Mouse (Mus musculus) layer of hippocampus, adult 8-10 months (tissue): ENCODE measurements around the gene Pim3. TPM values are rescaled to one million over a fixed set of nuclear protein-coding genes. Genes with fewer than 3 reads are reported as not detected.

Experiments used
- DNase-seq, 2 experiments: peaks; one replicate each; pipeline ENCODE4 v3.0.0; 2022; ENCODE audit warnings: low spot score in 2 of 2
- total RNA-seq, 4 experiments: library from RNA; stranded (reverse); gene quantifications; 2 replicates each; pipeline ENCODE4 v1.2.4; 2022

Gene Pim3
- total RNA-seq, 4 experiments from 2014 or later = 32.4 to 44.2 (median 38.4) TPM

DNA sequence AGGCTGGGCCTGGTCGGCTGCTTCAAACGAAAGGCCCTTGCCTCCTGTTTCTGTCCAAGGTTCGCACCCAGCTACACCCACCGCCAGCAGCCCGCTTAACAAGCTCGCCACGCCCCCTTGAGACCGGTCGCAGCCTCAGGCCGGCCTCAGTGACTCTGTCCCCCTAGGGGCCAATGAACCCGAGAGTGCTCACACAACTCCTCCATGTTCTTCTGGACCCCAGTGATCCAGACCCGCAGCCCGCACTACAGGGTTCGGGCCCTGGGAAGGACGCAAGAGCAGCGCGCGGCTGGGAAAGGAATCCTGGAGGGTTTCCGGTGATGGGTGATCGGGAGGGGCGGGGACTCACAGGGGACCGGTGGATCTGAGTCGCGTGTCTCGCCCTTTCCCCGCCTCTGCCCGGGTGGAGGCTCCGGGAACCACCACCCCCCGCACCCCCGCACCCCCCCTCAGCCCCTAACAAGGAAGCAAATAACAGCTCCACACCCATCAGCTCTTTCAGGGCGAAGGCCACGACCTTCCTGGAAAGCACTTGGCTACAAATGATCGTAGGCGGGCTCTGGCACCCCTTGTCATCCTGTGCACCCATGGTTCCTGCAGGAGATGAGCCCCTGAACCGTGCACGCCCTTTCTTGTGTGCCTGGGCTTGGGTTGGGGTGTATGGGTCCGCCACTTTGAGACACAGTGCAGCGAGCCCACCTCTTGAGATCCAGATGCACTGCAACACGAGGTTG, 24.6 kb upstream of the Pim3 start:
- peak in 1 of 2 experiments; percentile 55 for DNase-seq

DNA sequence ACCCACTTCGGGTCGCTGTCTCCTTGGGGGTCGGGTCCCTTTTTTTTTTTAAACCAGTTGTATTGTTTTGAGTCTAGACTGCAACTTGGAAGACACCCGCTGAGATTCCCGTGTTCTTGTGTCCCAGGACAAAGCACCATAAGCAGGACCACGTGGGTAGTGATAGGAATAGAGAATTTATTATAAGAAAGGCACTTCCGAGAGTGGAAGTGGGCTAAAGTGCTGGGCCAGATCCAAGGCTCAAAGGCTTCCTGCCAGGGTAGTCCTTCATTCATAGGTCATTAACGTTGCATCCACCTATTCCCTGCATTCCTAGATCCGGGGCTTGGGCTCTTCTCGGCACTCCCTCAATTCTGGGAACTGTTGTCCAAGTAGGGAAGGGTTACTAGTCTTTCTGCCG, 24.0 kb upstream of the Pim3 start:
- DNase-seq = no peak

DNA sequence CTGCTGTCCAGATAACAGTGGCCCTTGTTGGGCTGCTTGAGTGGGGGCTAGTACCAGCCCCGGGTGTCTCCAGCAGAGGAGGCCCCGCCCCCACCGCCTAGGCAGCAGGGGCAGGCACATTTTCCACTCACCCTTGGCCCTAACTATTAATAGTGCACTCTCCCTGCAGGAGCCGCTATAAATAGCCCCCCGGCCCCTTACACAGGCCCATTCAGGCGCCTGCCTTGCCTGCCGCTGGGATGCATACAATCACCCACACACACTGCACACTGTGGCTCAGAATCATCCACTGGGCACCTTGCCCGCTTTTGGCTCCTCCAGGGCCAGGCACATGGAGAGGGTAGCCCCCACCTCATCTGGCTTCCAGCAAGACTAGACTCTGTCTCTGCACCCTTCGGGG, 22.7 kb upstream of the Pim3 start:
- DNase-seq = peak; percentile 79 to 86

DNA sequence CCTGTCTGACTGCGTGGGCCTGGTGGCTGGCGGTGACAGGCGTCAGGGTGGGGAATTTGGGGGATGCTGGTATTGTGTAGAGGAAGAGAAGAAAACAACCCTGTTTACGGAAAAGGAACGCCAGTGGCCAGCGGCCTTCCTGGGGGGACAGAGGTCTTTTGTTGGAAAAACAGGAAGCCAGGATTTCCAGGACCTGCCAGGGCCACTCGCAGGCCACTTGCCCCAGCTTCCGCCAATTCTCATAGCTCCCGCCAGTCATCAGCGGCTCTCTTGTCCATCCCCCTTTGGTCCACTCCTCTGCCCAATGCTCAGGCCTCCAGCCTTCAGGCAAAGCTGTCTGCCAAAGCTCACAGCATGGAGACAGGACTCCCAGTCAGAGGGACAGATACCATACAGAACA, 21.9 kb upstream of the Pim3 start:
- DNase-seq = no peak

DNA sequence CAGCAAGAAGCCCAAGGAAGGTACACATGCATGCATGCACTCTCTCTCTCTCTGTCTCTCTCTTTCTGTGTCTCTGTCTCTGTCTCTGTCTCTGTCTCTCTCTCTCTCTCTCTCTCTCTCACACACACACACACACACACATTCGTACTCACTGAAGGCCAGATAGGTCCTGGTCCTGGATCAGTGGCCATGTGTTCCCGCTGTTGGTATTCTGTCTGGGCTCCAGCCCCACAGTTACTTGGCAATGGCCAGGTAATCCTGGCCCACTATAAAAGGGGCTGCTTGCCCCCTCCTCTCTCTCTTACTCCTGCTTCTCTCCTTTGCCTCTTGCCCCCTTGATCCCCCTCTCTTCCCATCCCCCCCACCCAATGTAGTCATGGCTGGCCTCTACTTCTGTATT, 20.8 kb upstream of the Pim3 start:
- DNase-seq = no peak

DNA sequence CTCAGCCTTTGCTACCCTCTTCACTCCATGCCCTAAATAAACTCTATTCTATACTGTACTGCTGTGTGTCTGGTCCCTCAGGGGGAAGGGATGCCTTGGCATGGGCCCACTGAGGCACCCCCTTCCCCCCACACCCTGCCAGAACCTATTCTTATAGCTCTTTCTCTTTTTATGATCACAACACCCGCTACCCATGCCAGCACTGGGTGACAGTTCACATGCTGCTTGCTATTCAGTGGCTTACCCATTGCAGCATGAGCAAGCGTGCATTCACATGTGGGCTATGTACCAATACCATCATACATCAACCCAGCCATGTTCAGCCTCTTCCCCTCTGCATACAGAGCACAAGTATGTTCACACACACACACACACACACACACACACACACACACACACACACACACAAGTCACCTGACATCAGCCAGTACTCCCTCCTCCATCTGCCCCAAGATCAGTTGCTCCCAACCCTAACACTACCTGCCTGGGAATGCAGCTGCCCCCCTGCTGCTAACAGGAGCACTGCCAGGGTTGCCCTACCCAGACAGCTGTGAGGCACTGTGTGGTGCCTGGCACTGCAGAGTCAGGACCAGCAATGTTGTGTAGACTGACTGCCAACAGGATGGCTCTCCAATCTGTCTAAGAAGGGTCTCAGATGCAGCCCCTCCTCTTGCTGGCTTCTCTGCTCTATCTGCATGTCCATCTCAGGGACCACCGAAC, 20.2 kb upstream of the Pim3 start:
- DNase-seq = no peak

DNA sequence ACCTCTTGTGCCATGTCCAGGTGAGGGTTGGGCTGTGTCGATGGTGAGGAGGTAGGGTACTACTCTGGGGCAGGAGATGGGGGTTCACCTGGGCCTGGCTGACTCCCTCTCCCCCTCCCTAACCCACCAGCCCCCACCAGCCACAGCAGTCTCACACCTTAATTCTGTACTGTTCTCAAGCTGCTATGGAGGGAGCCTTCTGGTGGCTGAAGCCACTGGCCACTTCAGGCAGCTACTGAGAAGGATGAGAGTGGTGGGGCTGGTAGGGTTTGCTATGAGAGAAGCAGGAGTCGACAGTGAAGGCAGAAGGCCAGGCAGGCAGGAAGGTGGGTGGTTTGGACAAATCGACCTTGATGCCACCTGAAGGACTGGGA, 19.7 kb upstream of the Pim3 start:
- no peak for DNase-seq

DNA sequence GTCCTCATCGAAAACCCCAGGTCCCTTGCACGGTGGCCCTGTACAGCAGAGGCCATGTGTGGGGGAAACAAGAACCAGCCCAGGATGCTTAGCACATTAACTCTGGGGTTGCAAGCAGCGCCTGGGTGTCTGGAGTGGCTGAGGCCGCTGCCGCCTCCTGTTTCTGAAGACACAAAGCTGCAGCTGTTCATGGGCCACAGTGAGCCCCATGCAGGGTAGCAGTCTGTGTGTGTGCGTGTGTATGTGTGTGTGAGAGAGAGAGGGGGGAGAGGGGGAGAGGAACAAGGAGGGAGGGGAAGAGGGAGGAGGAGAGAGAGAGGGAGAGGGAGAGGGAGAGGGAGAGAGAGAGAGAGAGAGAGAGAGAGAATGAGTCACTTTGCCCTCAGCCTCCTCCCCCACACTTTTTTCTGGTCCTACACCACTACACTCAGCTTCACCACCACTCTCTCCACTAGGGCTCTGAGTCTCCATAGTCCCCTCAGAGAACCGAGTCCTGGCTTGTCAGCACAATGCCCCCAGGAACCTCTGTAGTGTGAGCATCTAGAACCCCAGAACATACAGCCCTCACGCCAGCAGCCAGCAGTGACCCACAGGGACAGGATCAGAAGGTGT, 18.4 kb upstream of the Pim3 start:
- peak in 1 of 2 experiments; percentile 51 for DNase-seq

GRCm38 (mm10) chr15:88844966-88845365, 17.0 kb upstream of the Pim3 start:
- DNase-seq = no peak

- DNase-seq = no peak
Observed at GRCm38 (mm10) chr15:88848661-88849060, 13.3 kb upstream of the Pim3 start.

- no peak for DNase-seq
Observed at GRCm38 (mm10) chr15:88849621-88850020, 12.4 kb upstream of the Pim3 start.

GRCm38 (mm10) chr15:88850146-88850826, 11.7 kb upstream of the Pim3 start:
- DNase-seq = peak; percentile 89 to 90

DNA sequence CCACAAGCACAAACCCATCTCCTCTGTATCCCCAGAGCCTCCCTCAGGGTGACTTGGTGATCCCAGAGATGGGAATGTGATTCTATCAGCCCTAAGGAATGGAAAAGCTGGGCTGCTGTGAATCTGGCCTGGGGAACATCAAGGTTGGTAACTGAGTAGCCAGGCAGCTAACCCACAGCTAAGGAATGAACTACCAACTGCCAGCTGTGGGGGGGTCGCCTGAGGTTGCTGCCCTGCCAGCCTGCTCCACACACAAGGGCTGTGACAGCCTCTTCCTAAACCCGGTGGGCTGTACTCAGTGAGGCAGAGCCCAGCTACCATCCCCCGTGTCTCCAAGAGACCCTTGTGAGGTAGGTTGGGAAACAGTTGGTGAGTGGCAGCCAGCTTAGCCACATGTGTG, 10.9 kb upstream of the Pim3 start:
- no peak for DNase-seq

DNA sequence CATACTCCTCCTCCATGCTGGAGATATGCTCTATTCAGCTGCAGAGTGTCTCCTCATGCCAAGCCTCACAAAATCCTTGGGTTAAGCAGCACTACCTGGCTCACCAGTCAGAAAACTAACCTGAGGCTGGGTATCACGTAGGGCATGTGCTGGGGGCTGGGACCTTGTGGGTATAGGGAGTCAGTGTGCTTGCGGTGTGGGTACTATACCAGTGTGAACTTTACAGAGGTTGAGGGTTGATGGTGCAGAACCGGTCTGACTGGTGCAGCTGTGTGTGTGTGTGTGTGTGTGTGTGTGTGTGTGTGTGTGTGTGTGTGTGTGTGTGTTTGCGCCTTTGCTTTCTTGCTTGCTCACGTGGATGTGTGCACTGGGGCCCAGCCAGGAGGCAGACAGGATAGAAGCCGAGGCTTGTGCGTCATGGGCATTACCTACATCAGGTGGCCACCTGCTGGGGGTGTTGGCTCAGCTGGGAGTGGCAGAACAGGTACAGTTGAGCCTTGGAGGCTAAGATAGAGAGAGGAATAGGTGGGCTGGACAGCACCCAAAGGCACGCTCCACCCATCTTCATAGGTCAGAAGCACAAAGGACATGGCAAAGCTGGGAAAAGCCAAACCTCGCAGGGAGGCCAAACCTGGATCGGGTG, 10.4 kb upstream of the Pim3 start:
- DNase-seq = no peak

GRCm38 (mm10) chr15:88853106-88853505, 8.9 kb upstream of the Pim3 start:
- no peak for DNase-seq

GRCm38 (mm10) chr15:88854119-88854968, 7.6 kb upstream of the Pim3 start:
- no peak for DNase-seq

DNA sequence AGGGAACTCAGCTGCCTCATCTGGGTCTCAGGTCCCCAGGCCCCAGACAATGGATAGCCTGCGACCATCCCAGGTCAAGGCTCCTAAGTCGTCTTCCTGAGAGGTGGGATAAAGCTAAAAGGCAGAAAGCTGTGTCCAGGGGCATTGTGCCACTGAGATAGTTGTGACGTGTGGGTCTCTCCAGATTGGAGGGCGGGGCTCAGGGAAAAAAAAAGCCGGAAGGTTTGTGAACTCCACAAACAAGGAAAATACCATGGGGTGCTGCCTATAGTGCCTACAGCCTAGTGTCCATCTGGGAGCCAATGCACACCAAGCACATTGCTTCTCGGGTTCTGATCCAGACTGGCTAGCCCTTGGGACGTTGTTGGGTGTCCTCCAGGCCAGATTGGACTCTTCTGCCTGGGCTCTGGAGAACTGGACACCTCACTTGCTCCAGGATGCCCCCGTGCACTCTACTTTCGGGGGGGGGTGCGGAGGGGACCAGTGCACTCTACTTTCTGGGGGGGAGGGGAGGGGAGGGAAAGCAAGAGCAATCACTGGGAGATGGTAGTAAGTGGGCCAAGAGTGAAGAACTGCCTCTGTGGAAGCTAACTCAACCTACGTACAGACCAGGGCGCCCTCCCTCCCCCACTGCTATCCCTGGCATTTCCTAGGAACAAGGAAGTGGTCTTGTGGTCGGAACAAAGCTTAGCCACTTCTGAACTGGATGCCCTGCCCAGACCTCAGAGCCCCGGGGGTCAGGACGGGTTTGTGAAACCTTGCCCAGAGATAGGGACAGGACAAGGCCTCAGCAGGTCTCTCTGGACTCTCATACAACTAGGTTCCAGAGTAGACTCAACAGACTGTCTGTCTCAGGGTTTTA, 6.8 kb upstream of the Pim3 start:
- DNase-seq = no peak

GRCm38 (mm10) chr15:88855896-88856417, 6.0 kb upstream of the Pim3 start:
- DNase-seq = no peak

DNA sequence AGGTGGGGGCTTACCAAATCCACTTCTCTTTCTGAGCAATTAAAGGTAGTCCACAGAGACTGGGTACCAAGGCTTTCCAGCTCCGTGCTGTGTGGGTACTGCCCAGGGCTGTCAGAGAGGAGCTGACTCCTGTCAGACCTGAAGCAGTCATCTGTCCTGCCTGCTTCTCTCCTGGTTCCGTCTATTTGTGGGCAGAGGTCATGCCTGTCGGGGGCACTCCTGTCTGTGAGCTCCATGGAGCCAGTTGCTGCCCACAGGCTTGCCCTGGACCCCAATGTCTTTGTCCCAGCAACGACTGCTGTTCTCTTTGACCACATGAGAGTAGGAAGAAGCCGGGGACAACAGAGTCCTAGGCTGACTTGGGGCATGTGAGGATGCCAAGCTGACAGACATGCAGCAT, 5.4 kb upstream of the Pim3 start:
- no peak for DNase-seq
